Mouse (Mus musculus): Measurements from ENCODE around the gene Ipcef1.

GRCm38 (mm10) chr10:7076662-7077211 is 24.5 kb upstream of the Ipcef1 start:
- no peak for TF ChIP-seq CTCF (conservative IDR thresholded peaks at IDR 0.05; ENCODE audit: low read length)
- no peak for TF ChIP-seq NANOG (IDR thresholded peaks at IDR 0.05; ENCODE audit: borderline replicate concordance, low read length)
- TF ChIP-seq POU5F1 (IDR thresholded peaks at IDR 0.05; ENCODE audit: borderline replicate concordance, low read length), result no peak

Data from E14TG2a.4 (cell line).